Mouse (Mus musculus) forebrain, embryonic 16.5 days (tissue): ENCODE data around the gene Fstl4. TPM values are rescaled to one million over a fixed set of nuclear protein-coding genes. Genes with fewer than 3 reads are reported as not detected.

ENCODE experiments used
- ATAC-seq: fragments of 200-750 bp; cut with Nextera tagmentation; 2 replicates; pipeline ENCODE4 v1.8.0; 2017; ENCODE audit warnings: mild to moderate bottlenecking, moderate library complexity
- H3K27ac ChIP-seq: fragments of 300-500 bp; sonication (generic); 2 replicates; pipeline ENCODE4 v1.5.1; 2014; ENCODE audit warnings: low read length, control low read depth
- H3K27me3 ChIP-seq: fragments of 300-500 bp; sonication (generic); replicated peaks from 2 replicates; pipeline ENCODE4 v1.6.1; 2014; ENCODE audit warnings: low read length; ENCODE audit not compliant: control insufficient read depth, insufficient read depth
- H3K36me3 ChIP-seq: fragments of 300-500 bp; sonication (generic); 2 replicates; pipeline ENCODE4 v1.6.1; 2014; ENCODE audit not compliant: control insufficient read depth, insufficient read depth
- H3K4me1 ChIP-seq: fragments of 300-500 bp; sonication (generic); replicated peaks from 2 replicates; pipeline ENCODE4 v1.6.1; 2014; ENCODE audit warnings: low read length; ENCODE audit not compliant: control insufficient read depth, insufficient read depth
- H3K4me2 ChIP-seq: fragments of 300-500 bp; sonication (generic); 2 replicates; pipeline ENCODE4 v1.6.1; 2014; ENCODE audit warnings: mild to moderate bottlenecking, low read length, control low read depth
- H3K4me3 ChIP-seq: fragments of 300-500 bp; sonication (generic); replicated peaks from 2 replicates; pipeline ENCODE4 v1.5.1; 2014; ENCODE audit warnings: mild to moderate bottlenecking, low read length, control low read depth
- H3K9ac ChIP-seq: fragments of 300-500 bp; sonication (generic); replicated peaks from 2 replicates; pipeline ENCODE4 v1.6.1; 2014; ENCODE audit warnings: low read depth, low read length, control low read depth
- H3K9me3 ChIP-seq: fragments of 300-500 bp; sonication (generic); 2 replicates; pipeline ENCODE4 v1.6.1; 2016; ENCODE audit warnings: low read length; ENCODE audit not compliant: control insufficient read depth
- WGBS: fragments of 180-500 bp; shearing (Covaris S2); extraction: QIAGEN DNeasy Blood & Tissue Kit; methylation state at CpG from one replicate; pipeline ENCODE4 v1.1.7; 2014; 5-methylcytosine and 5-hydroxymethylcytosine counted together
- polyA plus RNA-seq: library from polyadenylated mRNA; unstranded; fragments of >200 nt; fragmentation: Nextera tagmentation; extraction: Ambion mirVana; gene quantifications from 2 replicates; pipeline ENCODE4 v1.2.1, GENCODE M21; 2015

The Fstl4 gene
- polyA plus RNA-seq, 1 experiment from 2014 or later = 6.4 TPM

- H3K9me3 ChIP-seq = no peaks in the 10 kb centered on the region
- no peak overlapping the region for H3K4me2 ChIP-seq
- H3K4me1 ChIP-seq = no peaks in the 10 kb centered on the region
- H3K27me3 ChIP-seq = no peaks in the 10 kb centered on the region
- no peak overlapping the region for H3K27ac ChIP-seq
- H3K4me3 ChIP-seq = no peak overlapping the region
- H3K9ac ChIP-seq = no peak overlapping the region
- no peak for ATAC-seq
- no peaks in the 10 kb centered on the region for H3K36me3 ChIP-seq
- WGBS = 18% methylated on average over 9 of the region's 9 CpGs
These were observed 25.2 kb upstream of the Fstl4 start for GRCm38 (mm10) chr11:52739187-52739586.

- H3K9ac ChIP-seq = no peak overlapping the region
- no peaks in the 10 kb centered on the region for H3K9me3 ChIP-seq
- no peaks in the 10 kb centered on the region for H3K4me1 ChIP-seq
- no peak overlapping the region for H3K4me2 ChIP-seq
- no peaks in the 10 kb centered on the region for H3K27me3 ChIP-seq
- H3K36me3 ChIP-seq = no peaks in the 10 kb centered on the region
- no peak for ATAC-seq
- H3K4me3 ChIP-seq = no peak overlapping the region
- no peak overlapping the region for H3K27ac ChIP-seq
These were observed 24.0 kb upstream of the Fstl4 start for GRCm38 (mm10) chr11:52740466-52740865.

GRCm38 (mm10) chr11:52743956-52744355 is 20.5 kb upstream of the Fstl4 start:
- Histone ChIP-seq H3K27ac (no peak overlapping the region), H3K9ac (no peak overlapping the region), H3K27me3 (no peaks in the 10 kb centered on the region), H3K4me1 (no peaks in the 10 kb centered on the region), H3K9me3 (no peaks in the 10 kb centered on the region), H3K4me3 (no peak overlapping the region), H3K4me2 (no peak overlapping the region), H3K36me3 (no peaks in the 10 kb centered on the region)
- ATAC-seq = no peak

DNA sequence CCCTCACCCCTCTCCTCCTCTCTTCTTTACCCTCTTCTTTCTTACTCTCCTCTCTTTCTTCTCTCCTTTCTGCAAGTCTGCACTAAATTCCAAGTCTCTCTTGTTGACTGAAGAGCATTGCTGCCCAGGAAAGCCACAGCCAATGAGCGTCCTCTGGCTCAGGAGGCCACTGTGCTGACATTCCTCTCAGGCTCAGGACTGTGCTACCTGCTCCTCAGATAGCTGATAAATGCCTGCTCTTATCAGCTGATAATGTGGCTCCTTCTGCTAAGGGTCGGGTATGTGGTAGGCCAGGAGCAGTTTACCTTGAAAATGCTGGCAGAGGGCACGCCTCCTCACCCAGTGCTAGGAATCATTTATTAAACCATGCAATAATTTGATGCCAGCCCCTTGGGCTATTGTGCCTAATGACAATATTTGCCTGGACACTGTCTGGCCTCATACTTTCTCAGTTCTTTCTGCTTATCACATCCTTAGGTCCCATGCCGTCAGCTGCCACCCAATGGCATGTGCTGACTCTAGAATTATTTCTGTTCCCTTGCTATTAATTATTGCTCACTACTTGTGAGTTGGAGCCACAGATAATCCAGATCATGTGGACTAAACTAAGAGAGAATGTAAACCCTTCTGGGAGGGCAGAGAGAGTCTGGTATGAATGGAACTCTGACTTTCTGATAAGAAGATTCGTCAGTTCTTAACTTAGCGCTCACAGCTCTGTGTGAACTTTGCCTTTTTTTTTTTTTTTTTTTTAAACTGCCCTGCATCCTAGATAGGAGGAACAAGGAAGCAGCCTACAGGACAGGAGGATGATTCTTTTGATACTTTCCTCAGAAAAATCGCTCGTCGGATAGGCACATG is 19.6 kb upstream of the Fstl4 start:
- WGBS = 70% methylated on average over 9 of the region's 9 CpGs
- H3K4me1 ChIP-seq = no peaks in the 10 kb centered on the region
- H3K36me3 ChIP-seq = no peaks in the 10 kb centered on the region
- H3K9ac ChIP-seq = no peak overlapping the region
- H3K27ac ChIP-seq = no peak overlapping the region
- no peak overlapping the region for H3K4me3 ChIP-seq
- H3K9me3 ChIP-seq = no peaks in the 10 kb centered on the region
- ATAC-seq = no peak
- H3K4me2 ChIP-seq = no peak overlapping the region
- no peaks in the 10 kb centered on the region for H3K27me3 ChIP-seq

DNA sequence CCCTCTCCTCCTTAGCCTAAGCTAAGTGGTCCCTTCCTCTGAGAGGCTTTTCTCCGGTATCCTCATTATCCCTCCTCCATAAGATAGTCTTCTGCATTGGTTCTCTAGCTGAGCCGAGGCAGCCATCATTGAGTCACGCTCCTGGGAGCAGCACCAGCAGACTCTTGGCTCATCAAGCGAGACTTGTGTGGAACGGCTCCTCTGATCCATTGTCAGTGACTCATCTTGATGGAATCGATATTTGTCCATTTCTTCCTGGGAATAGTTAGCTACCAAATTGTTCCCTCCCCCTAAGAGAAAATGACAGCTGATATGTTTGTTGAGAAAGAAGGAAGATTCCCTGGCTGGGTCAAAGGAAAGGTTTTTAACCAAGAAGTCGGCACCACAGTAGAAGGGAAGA is 17.2 kb upstream of the Fstl4 start:
- no peaks in the 10 kb centered on the region for H3K4me1 ChIP-seq
- WGBS = 85% methylated on average over 7 of the region's 7 CpGs
- no peak overlapping the region for H3K4me3 ChIP-seq
- H3K9ac ChIP-seq = no peak overlapping the region
- H3K4me2 ChIP-seq = no peak overlapping the region
- H3K27ac ChIP-seq = no peak overlapping the region
- ATAC-seq = no peak
- H3K9me3 ChIP-seq = no peaks in the 10 kb centered on the region
- H3K27me3 ChIP-seq = no peaks in the 10 kb centered on the region
- H3K36me3 ChIP-seq = no peaks in the 10 kb centered on the region

GRCm38 (mm10) chr11:52747766-52748456 is 16.5 kb upstream of the Fstl4 start:
- H3K9me3 ChIP-seq = no peaks in the 10 kb centered on the region
- H3K27me3 ChIP-seq = no peaks in the 10 kb centered on the region
- H3K4me1 ChIP-seq = no peaks in the 10 kb centered on the region
- H3K4me2 ChIP-seq = no peak overlapping the region
- no peak for ATAC-seq
- 16% methylated on average over 6 of the region's 6 CpGs for WGBS
- no peak overlapping the region for H3K4me3 ChIP-seq
- no peak overlapping the region for H3K9ac ChIP-seq
- H3K36me3 ChIP-seq = no peaks in the 10 kb centered on the region
- H3K27ac ChIP-seq = no peak overlapping the region

GRCm38 (mm10) chr11:52749988-52750387 is 14.4 kb upstream of the Fstl4 start:
- Histone ChIP-seq H3K27me3 (no peaks in the 10 kb centered on the region), H3K27ac (no peak overlapping the region), H3K4me2 (no peak overlapping the region), H3K4me3 (no peak overlapping the region), H3K9ac (no peak overlapping the region), H3K36me3 (no peaks in the 10 kb centered on the region), H3K9me3 (no peaks in the 10 kb centered on the region), H3K4me1 (no peaks in the 10 kb centered on the region)
- 82% methylated on average over 6 of the region's 6 CpGs for WGBS
- ATAC-seq = no peak

DNA sequence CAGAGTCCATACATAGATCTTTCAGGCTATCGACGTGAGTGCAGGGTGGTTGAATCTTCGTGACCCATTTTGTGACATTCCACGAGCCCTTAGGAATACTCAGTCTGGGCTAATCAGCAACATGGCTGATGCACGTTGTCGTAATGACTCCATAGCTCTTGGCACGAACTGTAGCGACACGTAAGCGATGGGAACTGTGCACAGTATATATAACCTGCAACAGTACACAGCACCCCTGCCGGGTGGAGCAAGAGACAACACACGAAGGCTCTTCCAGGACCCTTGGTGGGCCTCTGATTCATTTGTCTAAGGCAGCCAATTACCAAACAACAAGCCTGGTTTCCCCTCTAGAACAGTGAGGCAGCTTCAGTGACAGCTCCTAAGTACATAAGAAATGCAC is 11.9 kb upstream of the Fstl4 start:
- Histone ChIP-seq H3K4me2 (no peak overlapping the region), H3K4me1 (no peaks in the 10 kb centered on the region), H3K9ac (no peak overlapping the region), H3K36me3 (no peaks in the 10 kb centered on the region), H3K4me3 (no peak overlapping the region), H3K27me3 (no peaks in the 10 kb centered on the region), H3K27ac (no peak overlapping the region), H3K9me3 (no peaks in the 10 kb centered on the region)
- no peak for ATAC-seq
- 84% methylated on average over 12 of the region's 12 CpGs for WGBS

DNA sequence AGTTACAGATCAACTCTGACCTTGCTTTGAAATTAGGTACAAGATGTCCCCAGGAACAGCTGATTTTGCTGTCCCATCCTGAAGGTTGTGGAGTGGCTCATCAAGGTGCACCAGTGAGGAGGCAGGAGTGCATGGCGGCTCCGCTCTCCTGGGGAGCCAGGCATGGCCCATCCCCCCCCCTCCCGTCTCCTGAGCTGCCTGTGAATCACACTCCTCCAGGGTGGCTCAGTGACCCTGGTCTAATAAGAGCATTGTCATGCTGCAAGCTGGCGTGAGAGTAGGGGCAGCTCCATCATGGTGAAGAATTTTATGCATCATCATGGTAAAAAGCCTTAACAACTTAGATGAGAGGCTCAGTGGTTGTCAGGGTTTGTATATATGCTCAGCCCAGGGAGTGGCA is 11.2 kb upstream of the Fstl4 start:
- no peak for ATAC-seq
- Histone ChIP-seq H3K4me1 (no peaks in the 10 kb centered on the region), H3K9ac (no peak overlapping the region), H3K36me3 (no peaks in the 10 kb centered on the region), H3K27ac (no peak overlapping the region), H3K4me3 (no peak overlapping the region), H3K27me3 (no peaks in the 10 kb centered on the region), H3K4me2 (no peak overlapping the region), H3K9me3 (no peaks in the 10 kb centered on the region)
- WGBS = 30% methylated on average over 4 of the region's 4 CpGs
